Mouse (Mus musculus) adrenal gland, postnatal 0 days (tissue): ENCODE data around the gene H2-M1. TPM values are rescaled to one million over a fixed set of nuclear protein-coding genes. Genes with fewer than 3 reads are reported as not detected.

Source experiments
- polyA plus RNA-seq: library from polyadenylated mRNA; unstranded; fragments of >200 nt; fragmentation: Nextera tagmentation; extraction: Ambion mirVana; gene quantifications from 2 replicates; pipeline ENCODE4 v1.2.1, GENCODE M21; 2015

H2-M1 gene
- polyA plus RNA-seq: not detected in 2 replicates

GRCm38 (mm10) chr17:36672119-36672518 lies at the start of gene H2-M1:
TSS of gene H2-M1 (minus strand) at chr17:36672219.

GRCm38 (mm10) chr17:36642566-36642965 lies 29.5 kb downstream of the H2-M1 start, which contains the start of gene H2-M9:
TSS of gene H2-M9 (minus strand) at chr17:36642666.

Other genes starting within 250 kb of the H2-M1 start
- not detected in 2 replicates for gene H2-M10.4, start 209.9 kb downstream of the H2-M1 start, polyA plus RNA-seq
- not detected in 2 replicates for gene H2-M11, start 125.1 kb downstream of the H2-M1 start, polyA plus RNA-seq
- gene H2-M9, start 29.6 kb downstream of the H2-M1 start, polyA plus RNA-seq: not detected in 2 replicates
- gene H2-M10.5, start 100.7 kb upstream of the H2-M1 start, polyA plus RNA-seq: not detected in 2 replicates
- gene H2-M10.6, start 140.0 kb upstream of the H2-M1 start, polyA plus RNA-seq: not detected in 2 replicates
- 30.2 and 41.1 TPM in 2 replicates for gene Trim26, start 164.9 kb upstream of the H2-M1 start, polyA plus RNA-seq
- gene Trim15, start 195.0 kb upstream of the H2-M1 start, polyA plus RNA-seq: 0.09 TPM in 1 of 2 replicates, not detected in the other
- 5.5 and 5.9 TPM in 2 replicates for gene Trim10, start 197.4 kb upstream of the H2-M1 start, polyA plus RNA-seq
- gene Trim40, start 217.9 kb upstream of the H2-M1 start, polyA plus RNA-seq: not detected in 2 replicates
- not detected in 2 replicates for gene Trim31, start 225.9 kb upstream of the H2-M1 start, polyA plus RNA-seq